Mouse (Mus musculus) liver, embryonic 13.5 days (tissue): ENCODE measurements around the gene A930017K11Rik. TPM values are rescaled to one million over a fixed set of nuclear protein-coding genes. Genes with fewer than 3 reads are reported as not detected.

Source experiments
- ATAC-seq: fragments of 200-750 bp; cut with Nextera tagmentation; 2 replicates; pipeline ENCODE4 v1.8.0; 2017; ENCODE audit warnings: low read depth, mild to moderate bottlenecking, moderate number of reproducible peaks, moderate library complexity
- DNase-seq: peaks from one replicate; pipeline ENCODE4 v3.0.0; 2022
- H3K27ac ChIP-seq: fragments of 300-500 bp; sonication (generic); 2 replicates; pipeline ENCODE4 v1.5.1; 2015; ENCODE audit warnings: moderate library complexity, mild to moderate bottlenecking, inconsistent platforms
- H3K27me3 ChIP-seq: fragments of 300-500 bp; sonication (generic); 2 replicates; pipeline ENCODE4 v1.6.1; 2015; ENCODE audit warnings: mild to moderate bottlenecking, inconsistent platforms
- H3K36me3 ChIP-seq: fragments of 300-500 bp; sonication (generic); 2 replicates; pipeline ENCODE4 v1.6.1; 2015; ENCODE audit warnings: mild to moderate bottlenecking, inconsistent platforms
- H3K4me1 ChIP-seq: fragments of 300-500 bp; sonication (generic); replicated peaks from 2 replicates; pipeline ENCODE4 v1.6.1; 2015; ENCODE audit warnings: inconsistent platforms
- H3K4me2 ChIP-seq: fragments of 300-500 bp; sonication (generic); 2 replicates; pipeline ENCODE4 v1.6.1; 2015; ENCODE audit warnings: inconsistent platforms, mild to moderate bottlenecking, moderate library complexity
- H3K4me3 ChIP-seq: fragments of 300-500 bp; sonication (generic); replicated peaks from 2 replicates; pipeline ENCODE4 v1.5.1; 2015; ENCODE audit warnings: mild to moderate bottlenecking, inconsistent platforms
- H3K9ac ChIP-seq: fragments of 300-500 bp; sonication (generic); 2 replicates; pipeline ENCODE4 v1.6.1; 2015; ENCODE audit warnings: mild to moderate bottlenecking, inconsistent platforms
- H3K9me3 ChIP-seq: fragments of 300-500 bp; sonication (generic); replicated peaks from 2 replicates; pipeline ENCODE4 v1.6.1; 2016; ENCODE audit warnings: inconsistent platforms
- WGBS: fragments of 180-500 bp; shearing (Covaris S2); methylation state at CpG from one replicate; pipeline ENCODE4 v1.1.7; 2015; ENCODE audit not compliant: insufficient replicate concordance; 5-methylcytosine and 5-hydroxymethylcytosine counted together
- polyA plus RNA-seq: library from polyadenylated mRNA; unstranded; fragments of >200 nt; fragmentation: Nextera tagmentation; extraction: Ambion mirVana; gene quantifications from 2 replicates; pipeline ENCODE4 v1.2.1, GENCODE M21; 2015

The A930017K11Rik gene
- polyA plus RNA-seq, 1 experiment from 2014 or later, result 0.24 TPM

DNA sequence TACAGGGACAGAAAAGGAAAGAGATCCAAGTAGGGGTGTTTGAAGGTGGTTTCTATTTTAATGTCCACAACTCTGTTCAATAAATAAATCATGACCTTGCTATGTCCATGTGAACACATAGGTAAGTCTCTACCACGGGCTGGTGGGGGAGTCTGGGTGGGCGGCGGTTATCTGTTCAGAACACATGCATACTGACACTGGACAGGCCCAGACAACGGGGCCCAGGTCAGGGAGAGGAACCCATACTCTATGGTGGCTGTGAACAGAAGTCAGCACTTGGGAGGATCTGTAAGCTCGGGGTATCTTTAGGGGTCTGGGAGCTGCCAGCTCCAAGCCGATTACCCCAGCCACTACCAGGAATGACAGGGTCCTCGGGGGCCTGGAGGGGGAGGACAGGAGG lies 6.0 kb downstream of the A930017K11Rik start:
- Histone ChIP-seq H3K9ac (peak overlapping the region; percentile 99), H3K4me2 (peak overlapping the region; percentile 85), H3K9me3 (no peaks in the 10 kb centered on the region), H3K36me3 (no peaks in the 10 kb centered on the region), H3K27me3 (peaks cover 22% of the 10 kb centered on the region), H3K4me3 (peak overlapping the region; percentile 24), H3K4me1 (peaks cover 72% of the 10 kb centered on the region), H3K27ac (peak overlapping the region; percentile 100)
- ATAC-seq, result peak; percentile 38
- WGBS, result 28% methylated on average over 7 of the region's 7 CpGs
- DNase-seq, result peak; percentile 54

DNA sequence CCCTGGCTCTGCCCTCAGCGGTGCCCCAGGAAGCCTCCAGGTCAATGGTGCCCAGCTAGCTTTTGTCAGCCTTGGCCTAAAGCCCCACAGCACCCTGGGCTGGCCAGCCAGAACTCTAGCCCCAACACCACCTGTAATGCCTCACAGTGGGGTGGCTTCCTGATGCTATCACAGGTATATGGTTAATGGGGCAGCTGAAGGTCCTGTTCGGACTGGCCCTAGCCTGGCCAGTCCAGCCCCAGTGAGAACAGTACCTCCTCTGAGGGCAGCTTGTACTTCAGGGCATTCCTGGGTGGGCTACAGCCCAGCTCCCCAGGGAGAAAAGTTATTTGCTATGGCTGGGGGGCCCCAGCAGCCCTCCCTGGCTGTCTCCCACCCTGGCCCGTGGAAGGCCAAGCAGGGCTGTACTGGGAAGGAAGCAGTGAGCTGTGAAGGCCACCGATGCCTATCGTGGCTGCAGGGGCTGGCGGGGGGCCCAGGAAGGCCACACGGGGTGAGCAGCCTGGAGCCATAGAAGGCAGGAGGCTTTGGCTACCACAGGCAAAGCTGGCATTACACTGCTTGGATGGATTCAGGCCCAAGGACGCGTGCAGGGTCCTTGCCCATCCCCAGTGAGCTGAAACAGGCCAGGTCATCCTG lies 6.7 kb downstream of the A930017K11Rik start:
- 78% methylated on average over 9 of the region's 9 CpGs for WGBS
- Histone ChIP-seq H3K4me1 (peaks cover 70% of the 10 kb centered on the region), H3K9ac (peak overlapping the region; percentile 99), H3K4me2 (peak overlapping the region; percentile 85), H3K27ac (peak overlapping the region; percentile 100), H3K27me3 (peaks cover 15% of the 10 kb centered on the region), H3K9me3 (no peaks in the 10 kb centered on the region), H3K36me3 (peaks cover 3% of the 10 kb centered on the region), H3K4me3 (no peak overlapping the region)
- no peak for ATAC-seq
- no peak for DNase-seq

DNA sequence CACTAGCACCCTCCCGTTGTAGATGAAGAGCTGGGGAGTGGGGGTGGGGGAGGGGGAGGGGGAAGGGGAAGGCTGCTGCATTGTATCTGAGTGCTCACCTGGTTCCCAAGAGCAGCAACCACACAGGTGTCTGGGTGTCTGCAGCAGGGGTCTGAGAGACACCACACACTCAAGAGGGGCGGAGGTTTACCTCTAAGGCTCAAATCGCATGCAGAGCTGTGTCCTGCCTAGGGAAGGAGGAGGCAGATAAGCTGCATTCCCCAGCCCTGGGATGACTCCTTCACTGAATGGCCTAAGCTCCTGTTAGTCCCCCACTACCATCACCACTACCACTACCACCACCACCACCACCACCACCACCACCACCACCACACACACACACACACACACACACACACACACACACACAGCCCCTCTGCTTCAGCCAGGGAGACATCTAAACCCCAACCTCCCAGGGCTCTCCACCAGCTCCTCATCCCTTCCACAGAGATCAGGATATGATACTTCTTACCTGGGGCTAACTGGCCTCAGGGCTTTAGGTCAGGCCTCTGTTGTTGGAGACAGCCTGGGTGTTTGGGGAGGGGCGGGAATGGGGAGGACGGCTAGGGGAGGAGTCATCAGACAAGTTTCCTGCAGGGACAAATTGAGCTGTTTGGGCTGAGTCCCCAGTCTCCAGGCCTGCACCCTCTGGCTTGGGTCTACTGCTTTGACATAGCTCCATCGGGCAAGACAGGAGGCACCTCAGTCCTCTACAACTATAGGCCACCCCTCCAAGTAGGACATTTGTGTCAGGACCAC lies 7.8 kb downstream of the A930017K11Rik start, which contains the start of the genes Pigq and Nhlrc4:
TSS of gene Pigq (minus strand) at position 571 of the 798 bp plus-strand sequence.
TSS of gene Nhlrc4 (minus strand) at position 596 of the 798 bp plus-strand sequence.
- 29% methylated on average over 6 of the region's 6 CpGs for WGBS
- peaks cover 14% of the 10 kb centered on the region for H3K36me3 ChIP-seq
- H3K4me1 ChIP-seq, result peaks cover 74% of the 10 kb centered on the region
- peak within 1 kb of the TSS; percentile 100 for H3K27ac ChIP-seq
- ATAC-seq (peak; percentile 70), DNase-seq (peak; percentile 68)
- no peaks in the 10 kb centered on the region for H3K9me3 ChIP-seq
- peak within 1 kb of the TSS; percentile 99 for H3K9ac ChIP-seq
- peak within 1 kb of the TSS; percentile 92 for H3K4me3 ChIP-seq
- H3K27me3 ChIP-seq, result peaks cover 5% of the 10 kb centered on the region
- H3K4me2 ChIP-seq, result peak within 1 kb of the TSS; percentile 85

DNA sequence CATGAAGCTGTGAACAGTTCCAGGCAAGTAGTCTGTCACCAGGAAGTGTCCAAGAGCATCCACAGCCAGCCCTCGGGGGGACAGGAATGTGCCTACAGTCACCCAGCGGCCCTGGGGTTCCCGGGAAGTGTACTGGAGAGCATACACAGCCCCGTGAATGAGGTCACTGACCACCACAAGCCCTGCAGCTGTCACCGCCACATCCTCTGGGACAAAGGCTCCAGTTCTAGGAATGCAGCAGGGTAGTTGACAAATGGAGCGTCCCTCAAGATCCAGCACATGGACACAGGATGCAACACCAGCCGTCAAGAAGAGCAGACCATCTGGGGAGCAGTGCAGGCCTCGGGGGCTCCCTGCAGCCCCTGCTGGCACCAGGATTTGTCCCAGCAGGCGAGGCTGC lies 8.6 kb downstream of the A930017K11Rik start:
- Histone ChIP-seq H3K27me3 (no peaks in the 10 kb centered on the region), H3K36me3 (peaks cover 21% of the 10 kb centered on the region), H3K27ac (peak overlapping the region; percentile 100), H3K4me2 (peak overlapping the region; percentile 85), H3K9ac (peak overlapping the region; percentile 99), H3K4me3 (peak overlapping the region; percentile 92), H3K4me1 (peaks cover 82% of the 10 kb centered on the region), H3K9me3 (no peaks in the 10 kb centered on the region)
- WGBS, result 80% methylated on average over 9 of the region's 9 CpGs
- no peak for DNase-seq
- ATAC-seq, result no peak

DNA sequence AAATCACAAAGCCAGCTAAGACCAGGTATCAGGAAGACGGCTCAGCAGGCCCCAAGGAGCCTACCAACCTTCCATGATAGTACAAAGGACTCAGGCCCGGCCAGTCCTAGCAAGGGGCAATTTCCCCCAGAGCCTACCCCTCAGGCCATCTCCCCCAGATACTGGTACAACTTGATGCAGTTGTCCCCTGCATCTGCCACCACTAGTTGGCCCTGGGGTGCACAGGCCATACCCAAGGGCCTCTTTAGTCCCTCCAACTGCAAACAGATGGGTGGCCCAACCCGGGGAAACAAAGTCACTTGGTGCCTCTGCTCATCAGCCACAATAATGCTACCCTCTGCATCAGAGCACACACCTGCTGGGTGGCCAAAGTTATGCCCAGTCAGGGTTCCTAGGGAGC lies 9.1 kb downstream of the A930017K11Rik start:
- ATAC-seq, result peak; percentile 18
- peak overlapping the region; percentile 99 for H3K9ac ChIP-seq
- no peaks in the 10 kb centered on the region for H3K9me3 ChIP-seq
- H3K27ac ChIP-seq, result peak overlapping the region; percentile 100
- no peak for DNase-seq
- H3K4me1 ChIP-seq, result peaks cover 84% of the 10 kb centered on the region
- H3K36me3 ChIP-seq, result peaks cover 27% of the 10 kb centered on the region
- H3K4me3 ChIP-seq, result peak overlapping the region; percentile 92
- 32% methylated on average over 3 of the region's 3 CpGs for WGBS
- H3K4me2 ChIP-seq, result peak overlapping the region; percentile 85
- no peaks in the 10 kb centered on the region for H3K27me3 ChIP-seq

DNA sequence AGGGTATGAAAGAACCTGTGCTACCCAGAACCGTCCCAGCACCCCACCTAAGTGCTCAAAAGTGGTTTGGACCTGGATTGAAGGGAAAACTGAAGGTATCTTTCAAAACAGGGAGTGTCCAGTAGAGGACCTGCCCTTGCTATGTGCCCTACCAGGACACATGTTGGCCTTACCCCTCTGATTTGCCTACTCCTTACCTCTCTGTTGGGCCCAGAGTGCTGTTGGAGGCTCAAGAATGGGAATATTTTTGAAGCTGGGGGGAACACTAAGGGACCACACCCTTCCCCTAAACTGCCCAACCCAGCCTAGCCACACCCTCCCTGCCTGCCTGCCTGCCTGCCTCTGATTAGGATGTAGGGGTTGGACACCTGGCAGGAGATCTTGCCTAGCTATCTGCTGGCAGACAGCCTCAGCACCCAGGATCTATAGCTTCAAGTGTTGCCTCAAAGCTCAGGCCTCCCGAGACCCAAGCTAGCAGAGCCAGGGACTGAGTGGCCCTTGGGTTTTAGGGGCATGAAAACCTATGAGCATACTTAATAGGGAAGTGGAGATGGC lies 9.7 kb downstream of the A930017K11Rik start:
- Histone ChIP-seq H3K4me1 (peaks cover 84% of the 10 kb centered on the region), H3K4me2 (peak overlapping the region; percentile 85), H3K27me3 (no peaks in the 10 kb centered on the region), H3K4me3 (peak overlapping the region; percentile 92), H3K9me3 (no peaks in the 10 kb centered on the region), H3K27ac (peak overlapping the region; percentile 100), H3K9ac (peak overlapping the region; percentile 99), H3K36me3 (peaks cover 32% of the 10 kb centered on the region)
- WGBS, result 15% methylated on average over 2 of the region's 2 CpGs
- ATAC-seq (peak; percentile 90), DNase-seq (peak; percentile 95)

DNA sequence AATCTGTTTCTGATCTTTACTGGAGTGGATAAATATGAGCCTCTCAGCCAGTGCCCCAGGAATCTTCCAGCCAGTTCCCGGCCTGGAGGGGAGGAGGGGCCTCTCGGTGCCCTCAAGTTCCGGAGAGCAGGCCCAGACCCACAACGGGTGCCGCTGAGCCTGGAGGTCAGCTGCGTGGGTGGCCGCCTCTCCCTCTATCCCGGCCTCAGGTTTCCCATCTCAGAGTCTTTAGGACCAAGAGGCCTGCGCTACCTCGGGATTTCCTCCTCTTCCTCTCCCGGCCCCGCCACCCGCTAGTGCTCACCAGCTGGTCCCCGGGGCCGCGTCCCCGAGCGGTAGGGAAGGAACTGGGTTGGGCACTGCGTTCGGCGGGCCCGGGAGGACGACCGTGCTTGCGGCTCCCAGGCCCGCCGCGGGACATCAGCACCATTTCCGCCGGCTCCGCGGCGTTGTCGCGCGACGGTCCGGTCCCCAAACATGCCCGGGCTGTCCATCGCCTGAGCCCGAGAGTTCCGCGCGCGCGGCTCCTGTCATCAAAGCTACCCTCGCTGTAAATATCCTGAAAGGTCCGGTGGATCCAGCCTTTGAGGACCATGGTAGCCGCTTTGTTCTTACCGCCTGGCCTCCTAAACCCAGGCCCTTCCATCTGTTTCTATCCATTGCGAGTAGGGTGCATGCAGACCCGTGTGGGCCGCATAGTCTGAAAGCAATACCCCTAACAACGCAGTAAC lies 10.7 kb downstream of the A930017K11Rik start:
- ATAC-seq, result no peak
- Histone ChIP-seq H3K9ac (peak overlapping the region; percentile 99), H3K9me3 (no peaks in the 10 kb centered on the region), H3K4me2 (peak overlapping the region; percentile 85), H3K4me3 (peak overlapping the region; percentile 92), H3K36me3 (peaks cover 42% of the 10 kb centered on the region), H3K27ac (peak overlapping the region; percentile 100), H3K27me3 (no peaks in the 10 kb centered on the region), H3K4me1 (peaks cover 84% of the 10 kb centered on the region)
- WGBS, result 2% methylated on average over 54 of the region's 54 CpGs
- no peak for DNase-seq

DNA sequence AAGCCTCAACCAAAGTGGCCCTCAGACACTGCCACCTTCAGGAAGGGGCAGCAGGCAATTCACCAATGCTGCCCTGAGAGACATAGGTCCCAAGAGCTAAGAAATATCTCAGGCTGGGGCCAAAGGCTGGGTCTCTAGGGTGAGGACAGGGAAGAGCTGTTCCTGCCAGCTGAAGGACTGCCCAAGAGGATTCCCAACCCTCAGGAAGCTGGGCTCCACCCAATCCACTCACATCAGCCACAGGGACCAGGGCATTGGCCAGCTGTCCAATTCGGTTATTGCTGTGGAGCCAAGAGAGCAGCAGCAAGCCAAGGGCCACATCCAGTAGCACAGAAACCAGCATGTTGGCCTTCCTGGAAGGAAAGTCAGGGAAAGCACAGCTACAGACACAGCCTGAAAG lies 17.8 kb downstream of the A930017K11Rik start:
- Histone ChIP-seq H3K9me3 (no peaks in the 10 kb centered on the region), H3K27ac (no peak overlapping the region), H3K4me3 (peak overlapping the region; percentile 6; the same call in 1 of the 2 replicates), H3K9ac (0 out of 2 replicates have a peak overlapping the region, but pooled peaks have one; percentile 4), H3K27me3 (no peaks in the 10 kb centered on the region), H3K36me3 (peaks cover 100% of the 10 kb centered on the region), H3K4me2 (peak overlapping the region; percentile 21; the same call in 1 of the 2 replicates), H3K4me1 (peaks cover 66% of the 10 kb centered on the region)
- 75% methylated on average over 1 of the region's 1 CpGs for WGBS
- no peak for DNase-seq
- ATAC-seq, result no peak

DNA sequence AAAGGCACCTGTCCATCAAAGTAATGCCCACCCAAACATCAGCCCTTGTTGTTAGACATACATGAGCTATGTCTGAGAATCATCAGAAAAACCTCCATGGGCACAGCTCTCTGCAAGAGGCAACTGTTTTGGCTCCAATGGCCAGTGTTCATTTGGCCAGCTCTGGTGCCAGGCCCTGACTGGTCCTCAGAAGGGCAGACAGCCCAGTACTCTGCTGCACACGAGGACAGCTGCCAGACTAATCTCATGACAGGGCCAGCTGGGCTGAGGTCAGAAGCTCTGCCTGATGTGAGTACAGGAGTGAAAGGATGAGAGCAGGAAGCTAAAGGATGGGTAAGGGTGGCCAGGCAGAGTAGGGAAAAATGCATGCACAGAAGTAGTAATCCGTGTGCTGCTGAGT lies 27.0 kb downstream of the A930017K11Rik start:
- H3K36me3 ChIP-seq, result peaks cover 64% of the 10 kb centered on the region

DNA sequence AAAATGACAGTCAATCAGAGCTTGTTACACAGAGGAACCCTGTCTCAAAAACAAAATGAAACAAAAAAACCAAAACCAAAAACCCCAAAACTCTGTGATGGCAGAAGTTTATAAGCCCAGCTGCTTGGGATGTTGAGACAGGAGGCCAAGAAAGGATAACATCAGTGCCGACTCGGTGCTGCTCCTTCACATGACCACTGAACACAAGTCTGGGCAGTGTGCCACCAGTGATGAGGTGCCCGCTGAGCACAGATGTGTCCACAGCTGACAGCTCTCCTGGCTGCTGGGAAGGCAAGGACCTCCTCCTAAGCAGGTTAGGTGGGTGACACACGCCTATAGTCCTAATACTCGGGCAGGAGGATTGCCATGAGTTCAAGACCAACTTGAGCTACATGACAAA lies 30.2 kb downstream of the A930017K11Rik start:
- H3K4me2 ChIP-seq, result 0 out of 2 replicates have a peak overlapping the region, but pooled peaks have one; percentile 87
- 0 out of 2 replicates have a peak overlapping the region, but pooled peaks have one; percentile 47 for H3K27ac ChIP-seq
- peaks cover 33% of the 10 kb centered on the region for H3K4me1 ChIP-seq
- DNase-seq (no peak), ATAC-seq (no peak)
- 69% methylated on average over 5 of the region's 5 CpGs for WGBS
- H3K9ac ChIP-seq, result no peak overlapping the region
- no peaks in the 10 kb centered on the region for H3K27me3 ChIP-seq
- peaks cover 33% of the 10 kb centered on the region for H3K36me3 ChIP-seq
- H3K4me3 ChIP-seq, result no peak overlapping the region
- H3K9me3 ChIP-seq, result no peaks in the 10 kb centered on the region

More for the DNA sequence above, 27.0 kb downstream of the A930017K11Rik start:
- H3K4me1 ChIP-seq, result peaks cover 18% of the 10 kb centered on the region
- H3K9ac ChIP-seq, result no peak overlapping the region
- ATAC-seq, result no peak
- H3K4me2 ChIP-seq, result no peak overlapping the region
- peak overlapping the region; percentile 41 for H3K27ac ChIP-seq
- no peak overlapping the region for H3K4me3 ChIP-seq
- DNase-seq, result no peak
- WGBS, result 65% methylated on average over 2 of the region's 2 CpGs
- H3K27me3 ChIP-seq, result no peaks in the 10 kb centered on the region
- H3K9me3 ChIP-seq, result no peaks in the 10 kb centered on the region
